Mouse (Mus musculus) G1E (cell line): ENCODE measurements around the gene Galnt14. TPM values are rescaled to one million over a fixed set of nuclear protein-coding genes. Genes with fewer than 3 reads are reported as not detected.

ENCODE experiments used
- ATAC-seq: 2 replicates; pipeline ENCODE4 v1.8.0; 2016; ENCODE audit warnings: mild to moderate bottlenecking; ENCODE audit not compliant: insufficient number of reproducible peaks, poor library complexity, low FRiP score, severe bottlenecking; ENCODE audit errors: extremely low read depth
- DNase-seq: peaks from one replicate; pipeline ENCODE4 v3.0.0; 2012; ENCODE audit warnings: low spot score
- H3K27me3 ChIP-seq: 2 replicates; pipeline ENCODE4 v1.6.1; 2012; ENCODE audit warnings: mild to moderate bottlenecking, low read length, inconsistent platforms; ENCODE audit not compliant: insufficient read depth
- H3K36me3 ChIP-seq: replicated peaks from 2 replicates; pipeline ENCODE3; 2012; ENCODE audit warnings: mild to moderate bottlenecking, inconsistent platforms
- H3K4me1 ChIP-seq: 2 replicates; pipeline ENCODE4 v1.6.1; 2012; ENCODE audit warnings: low read depth, low read length, inconsistent platforms, mixed read lengths; ENCODE audit not compliant: insufficient read depth
- H3K4me3 ChIP-seq: 2 replicates; pipeline ENCODE4 v1.5.1; 2012; ENCODE audit warnings: low read depth, mild to moderate bottlenecking, inconsistent platforms, low read length, moderate library complexity, mixed read lengths
- H3K9me3 ChIP-seq: replicated peaks from 2 replicates; pipeline ENCODE4 v1.6.1; 2012; ENCODE audit warnings: inconsistent platforms
- CTCF ChIP-seq: IDR thresholded peaks from 2 replicates; pipeline ENCODE4 v1.5.1; 2012; ENCODE audit warnings: low read depth, low read length, inconsistent platforms, mixed read lengths
- GATA1 ChIP-seq: IDR thresholded peaks from 2 replicates; pipeline ENCODE4 v1.6.1; 2012; ENCODE audit warnings: borderline replicate concordance, low read length, inconsistent platforms, mixed read lengths
- GATA2 ChIP-seq: IDR thresholded peaks from 2 replicates; pipeline ENCODE4 v1.6.1; 2012; ENCODE audit warnings: low read depth, low read length, inconsistent platforms, borderline replicate concordance
- POLR2AphosphoS5 ChIP-seq: IDR thresholded peaks from 2 replicates; pipeline ENCODE4 v1.6.1; 2012; ENCODE audit warnings: low read depth, low read length, inconsistent platforms; ENCODE audit not compliant: insufficient replicate concordance
- TAL1 ChIP-seq: conservative IDR thresholded peaks from 2 replicates; pipeline ENCODE4 v1.6.1; 2012; ENCODE audit warnings: low read depth, low read length, inconsistent platforms, mixed read lengths
- polyA plus RNA-seq: library from polyadenylated mRNA; stranded (reverse); fragments of >175 nt; gene quantifications from 2 replicates; pipeline ENCODE4 v1.2.3, GENCODE M21; 2012
- total RNA-seq, 2 experiments: library from RNA; stranded (forward) in 1 of 2; stranded (reverse) in 1 of 2; fragments of 200-1000 nt in 1 of 2; fragments of >200 nt in 1 of 2; fragmentation: Nextera tagmentation in 1 of 2; gene quantifications; 2 replicates each; pipeline ENCODE4 v1.2.3; 2014 to 2017

Galnt14 gene
- total and polyA plus RNA-seq, 3 experiments = 0.05 TPM; not detected in 2

GRCm38 (mm10) chr17:73671921-73672320 is 38.3 kb downstream of the Galnt14 start:
- ATAC-seq (no peak), DNase-seq (no peak)
- TF ChIP-seq GATA2 (no peak), POLR2AphosphoS5 (no peak), CTCF (no peak), TAL1 (no peak), GATA1 (no peak)

GRCm38 (mm10) chr17:73670048-73670447 is 40.2 kb downstream of the Galnt14 start:
- ATAC-seq (no peak), DNase-seq (no peak)
- H3K9me3 ChIP-seq = peaks cover 39% of the 10 kb centered on the region
- no peaks in the 10 kb centered on the region for H3K27me3 ChIP-seq
- TF ChIP-seq CTCF (no peak), GATA1 (no peak), TAL1 (no peak), GATA2 (no peak), POLR2AphosphoS5 (no peak)
- H3K4me3 ChIP-seq = no peak overlapping the region
- H3K36me3 ChIP-seq = no peaks in the 10 kb centered on the region
- no peaks in the 10 kb centered on the region for H3K4me1 ChIP-seq

More at GRCm38 (mm10) chr17:73671921-73672320, 38.3 kb downstream of the Galnt14 start:
- no peaks in the 10 kb centered on the region for H3K27me3 ChIP-seq
- peaks cover 38% of the 10 kb centered on the region for H3K9me3 ChIP-seq
- H3K4me3 ChIP-seq = no peak overlapping the region
- H3K4me1 ChIP-seq = no peaks in the 10 kb centered on the region
- H3K36me3 ChIP-seq = no peaks in the 10 kb centered on the region

DNA sequence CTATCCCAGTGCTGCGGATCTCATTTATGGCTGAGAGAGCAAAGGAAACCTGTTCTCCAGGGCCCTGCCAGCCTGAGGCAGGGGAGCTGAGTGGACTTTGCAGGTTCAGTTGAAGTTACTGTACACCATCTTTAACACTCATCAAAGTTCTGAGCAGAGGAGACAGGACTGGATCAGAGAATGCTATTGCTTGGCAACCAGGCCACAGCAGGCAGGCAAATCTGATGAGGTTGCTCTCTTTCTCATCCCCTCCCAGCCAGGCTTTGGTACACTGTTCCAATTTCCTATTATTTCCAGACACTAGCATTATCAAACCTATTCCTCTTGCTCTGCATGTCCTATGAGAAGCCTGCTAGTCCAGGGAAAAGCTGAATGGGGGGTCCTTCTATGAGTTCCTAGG is 41.3 kb downstream of the Galnt14 start:
- Histone ChIP-seq H3K4me3 (no peak overlapping the region), H3K4me1 (no peaks in the 10 kb centered on the region), H3K9me3 (peaks cover 47% of the 10 kb centered on the region), H3K36me3 (no peaks in the 10 kb centered on the region), H3K27me3 (no peaks in the 10 kb centered on the region)
- DNase-seq (no peak), ATAC-seq (no peak)
- TF ChIP-seq GATA2 (no peak), TAL1 (no peak), POLR2AphosphoS5 (no peak), CTCF (no peak), GATA1 (no peak)

GRCm38 (mm10) chr17:73663237-73663636 is 47.0 kb downstream of the Galnt14 start:
- ATAC-seq = no peak
- H3K36me3 ChIP-seq = no peaks in the 10 kb centered on the region
- H3K4me3 ChIP-seq = no peak overlapping the region
- no peaks in the 10 kb centered on the region for H3K4me1 ChIP-seq
- H3K27me3 ChIP-seq = no peaks in the 10 kb centered on the region
- TF ChIP-seq GATA1 = no peak
- no peak for TF ChIP-seq POLR2AphosphoS5
- TF ChIP-seq CTCF = no peak
- TF ChIP-seq GATA2 = no peak
- TF ChIP-seq TAL1 = no peak
- no peak for DNase-seq
- peaks cover 46% of the 10 kb centered on the region for H3K9me3 ChIP-seq

DNA sequence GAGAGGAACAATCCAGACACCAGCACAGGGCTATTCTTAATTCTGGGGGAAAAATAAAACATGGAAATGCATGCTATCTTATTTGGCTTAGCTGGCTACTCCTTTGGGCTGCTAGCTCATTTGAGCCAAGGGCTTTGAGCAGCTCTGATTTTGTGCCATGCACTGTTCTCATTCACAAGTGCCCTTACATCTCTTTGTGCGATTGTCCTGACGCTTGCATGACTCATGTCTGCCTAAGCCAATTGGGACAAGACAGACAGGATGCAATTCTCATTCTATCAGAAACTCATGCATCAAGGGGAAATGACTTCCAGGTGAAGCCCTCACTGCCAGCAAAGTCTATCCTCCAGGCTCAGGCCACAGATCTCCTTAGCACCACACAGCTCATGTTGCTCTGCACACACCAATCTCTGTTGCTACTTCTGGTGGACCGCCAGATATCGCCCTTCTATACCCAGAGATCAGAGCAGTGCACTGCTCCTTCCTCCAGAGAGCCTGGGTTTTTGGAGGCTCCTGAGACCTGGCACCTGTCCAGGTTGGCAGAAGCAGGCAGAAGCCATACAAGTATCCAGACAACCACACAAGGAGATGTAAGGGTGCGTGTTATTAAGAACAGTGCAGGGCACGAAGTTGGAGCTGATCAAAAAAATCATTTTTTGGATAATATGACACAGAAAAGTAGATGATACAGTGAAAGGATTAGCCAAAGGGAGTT is 51.4 kb downstream of the Galnt14 start:
- H3K4me1 ChIP-seq = no peaks in the 10 kb centered on the region
- no peaks in the 10 kb centered on the region for H3K27me3 ChIP-seq
- ATAC-seq (no peak), DNase-seq (no peak)
- no peak overlapping the region for H3K4me3 ChIP-seq
- peaks cover 60% of the 10 kb centered on the region for H3K9me3 ChIP-seq
- no peak for TF ChIP-seq CTCF
- TF ChIP-seq TAL1 = no peak
- TF ChIP-seq GATA1 = no peak
- no peak for TF ChIP-seq POLR2AphosphoS5
- no peak for TF ChIP-seq GATA2
- H3K36me3 ChIP-seq = no peaks in the 10 kb centered on the region

DNA sequence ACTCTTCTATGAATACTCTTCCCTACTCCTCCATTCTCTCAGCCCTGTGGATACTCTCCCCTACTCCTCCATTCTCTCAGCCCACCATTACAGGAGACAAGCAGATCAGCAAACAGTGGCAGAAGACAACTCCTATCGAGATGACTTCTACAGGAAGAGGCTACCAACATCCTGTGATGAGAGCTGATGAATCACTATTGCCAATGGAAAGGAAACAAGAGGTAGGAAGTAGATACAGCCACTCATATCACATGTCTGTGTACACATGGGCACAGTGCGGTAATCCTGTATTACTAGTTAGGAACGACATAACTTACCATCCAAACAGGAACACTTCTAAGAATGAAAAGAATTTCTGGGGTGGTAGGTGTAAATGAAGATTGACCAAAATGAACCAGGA is 53.9 kb downstream of the Galnt14 start:
- TF ChIP-seq GATA2 (no peak), TAL1 (no peak), GATA1 (no peak), POLR2AphosphoS5 (no peak)
- no peaks in the 10 kb centered on the region for H3K27me3 ChIP-seq
- ATAC-seq (no peak), DNase-seq (no peak)
- H3K36me3 ChIP-seq = no peaks in the 10 kb centered on the region
- peaks cover 47% of the 10 kb centered on the region for H3K9me3 ChIP-seq
- H3K4me3 ChIP-seq = no peak overlapping the region
- H3K4me1 ChIP-seq = no peaks in the 10 kb centered on the region
